Mouse (Mus musculus) G1E-ER4 (cell line): Measurements from ENCODE around the gene Capn13. TPM values are rescaled to one million over a fixed set of nuclear protein-coding genes. Genes with fewer than 3 reads are reported as not detected.

Source experiments
- GATA1 ChIP-seq: IDR thresholded peaks from one replicate; pipeline ENCODE4 v1.8.0; 2012; ENCODE audit warnings: low read length, inconsistent platforms
- polyA plus RNA-seq: library from polyadenylated mRNA; stranded (reverse); fragments of >175 nt; gene quantifications from 2 replicates; pipeline ENCODE4 v1.2.3, GENCODE M21; 2012

Gene Capn13
- polyA plus RNA-seq, 1 experiment, result not detected

GRCm38 (mm10) chr17:73303217-73303616, 97.4 kb downstream of the Capn13 start:
- TF ChIP-seq GATA1, result no peak

GRCm38 (mm10) chr17:73302104-73302503, 98.6 kb downstream of the Capn13 start:
- no peak for TF ChIP-seq GATA1

- TF ChIP-seq GATA1, result no peak
Measured at GRCm38 (mm10) chr17:73301258-73302050, 99.2 kb downstream of the Capn13 start.

GRCm38 (mm10) chr17:73300147-73300880, 100.4 kb downstream of the Capn13 start:
- no peak for TF ChIP-seq GATA1

- no peak for TF ChIP-seq GATA1
Measured at GRCm38 (mm10) chr17:73298981-73299380, 101.7 kb downstream of the Capn13 start.

GRCm38 (mm10) chr17:73296855-73297254, 103.8 kb downstream of the Capn13 start:
- no peak for TF ChIP-seq GATA1

GRCm38 (mm10) chr17:73293237-73293636, 107.4 kb downstream of the Capn13 start:
- TF ChIP-seq GATA1, result no peak

- no peak for TF ChIP-seq GATA1
Measured at GRCm38 (mm10) chr17:73284301-73284700, 116.4 kb downstream of the Capn13 start.

GRCm38 (mm10) chr17:73277770-73278169, 122.9 kb downstream of the Capn13 start:
- no peak for TF ChIP-seq GATA1

- no peak for TF ChIP-seq GATA1
Measured at GRCm38 (mm10) chr17:73275066-73275465, 125.6 kb downstream of the Capn13 start.

GRCm38 (mm10) chr17:73273809-73274208, 126.9 kb downstream of the Capn13 start:
- TF ChIP-seq GATA1, result no peak

- no peak for TF ChIP-seq GATA1
Measured at GRCm38 (mm10) chr17:73271797-73272600, 128.7 kb downstream of the Capn13 start.

- no peak for TF ChIP-seq GATA1
Measured at GRCm38 (mm10) chr17:73270871-73271796, 129.5 kb downstream of the Capn13 start.

- TF ChIP-seq GATA1, result no peak
Measured at GRCm38 (mm10) chr17:73263077-73263501, 137.6 kb downstream of the Capn13 start.

GRCm38 (mm10) chr17:73262558-73262957, 138.1 kb downstream of the Capn13 start:
- no peak for TF ChIP-seq GATA1
